In genomic region chr3:86275651-86276050, GRCm38 (mm10) we compare ENCODE assay signal across 20 mouse cellular contexts.
"Had no signal": no experiment of that assay in that cellular context is flagged by ENCODE, and none has a peak within 500 bp of the region (broad histone marks: within the 10 kb centered on the region; RNA-seq: fewer than 3 reads in every experiment).

No protein-coding gene starts in this region.

- DNase-seq: liver, postnatal 0 days; lung, adult 2 months; lung, postnatal 14 days; lung, postnatal 36 days; retina, postnatal 1 day; right cerebral cortex, adult 18-20 months; right cerebral cortex, postnatal 25 days; right cerebral cortex, postnatal 4 days; spleen, adult 18-20 months; thymus, adult 2 months; thymus, postnatal 25 days; thymus, postnatal 4 days had no signal

- H3K9ac ChIP-seq: liver, postnatal 0 days; lung, embryonic 15.5 days; midbrain, embryonic 13.5 days; midbrain, embryonic 15.5 days; neural tube, embryonic 13.5 days; neural tube, embryonic 15.5 days had no signal

- ATAC-seq: liver, postnatal 0 days; lung, postnatal 0 days; midbrain, embryonic 13.5 days; midbrain, embryonic 15.5 days had no signal

- H3K9me3 ChIP-seq: lung, embryonic 15.5 days; midbrain, embryonic 13.5 days; midbrain, embryonic 15.5 days; neural tube, embryonic 13.5 days; neural tube, embryonic 15.5 days had no signal

- H3K4me1 ChIP-seq: lung, embryonic 15.5 days; midbrain, embryonic 13.5 days; midbrain, embryonic 15.5 days; neural tube, embryonic 13.5 days; neural tube, embryonic 15.5 days had no signal

- H3K27ac ChIP-seq: lung, embryonic 15.5 days; macrophage; midbrain, embryonic 13.5 days; midbrain, embryonic 15.5 days; neural tube, embryonic 13.5 days; neural tube, embryonic 15.5 days had no signal

- H3K27me3 ChIP-seq: lung, embryonic 15.5 days; megakaryocyte, embryonic 14.5 days; midbrain, embryonic 13.5 days; midbrain, embryonic 15.5 days; neural tube, embryonic 13.5 days; neural tube, embryonic 15.5 days had no signal

- H3K4me3 ChIP-seq: lung, embryonic 15.5 days; megakaryocyte, embryonic 14.5 days; midbrain, embryonic 13.5 days; midbrain, embryonic 15.5 days; neural tube, embryonic 13.5 days; neural tube, embryonic 15.5 days had no signal

- H3K36me3 ChIP-seq: lung, embryonic 15.5 days; midbrain, embryonic 13.5 days; midbrain, embryonic 15.5 days; neural tube, embryonic 13.5 days; neural tube, embryonic 15.5 days had no signal
